Mouse (Mus musculus): ENCODE measurements around the gene Slc25a47. TPM values are rescaled to one million over a fixed set of nuclear protein-coding genes. Genes with fewer than 3 reads are reported as not detected.
A peak's percentile ranks its signal among the peaks of the same experiment; 100 is the strongest.

The Slc25a47 gene
- total RNA-seq (2014; rRNA removed), result 10.9 and 14.2 TPM in 2 replicates
- 11.9 and 12.3 TPM in 2 replicates for polyA plus RNA-seq (2015; fragmentation: Nextera tagmentation; extraction: Ambion mirVana)

GRCm38 (mm10) chr12:108835840-108836409 lies at the start of gene Slc25a47, which contains the start of gene Slc25a29:
TSS of gene Slc25a47 (plus strand) at chr12:108836046.
TSS of gene Slc25a29 (minus strand) at chr12:108835883.
- ATAC-seq (peak; percentile 99), DNase-seq (peak; percentile 98)
- no peak for TF ChIP-seq CTCF (IDR thresholded peaks at IDR 0.05; ENCODE audit: low read depth)
- H3K36me3 ChIP-seq (ENCODE audit: insufficient read depth), result peaks cover 1% of the 10 kb centered on the region; the same call in 1 of the 2 replicates
- peak within 1 kb of the TSS; percentile 76 for H3K9ac ChIP-seq
- H3K4me2 ChIP-seq (ENCODE audit: low read depth), result peak within 1 kb of the TSS; percentile 90
- H3K4me1 ChIP-seq (ENCODE audit: insufficient read depth), result peaks cover 27% of the 10 kb centered on the region
- peak within 1 kb of the TSS; percentile 87 for H3K4me3 ChIP-seq (ENCODE audit: low read depth, low read length)
- 2% methylated on average over 50 of the region's 53 CpGs for WGBS
- H3K9me3 ChIP-seq (ENCODE audit: low read length), result no peaks in the 10 kb centered on the region
- peak within 1 kb of the TSS; percentile 76 for H3K27ac ChIP-seq (ENCODE audit: low read depth, low read length)
- H3K27me3 ChIP-seq (ENCODE audit: insufficient read depth, low read length), result no peaks in the 10 kb centered on the region

DNA sequence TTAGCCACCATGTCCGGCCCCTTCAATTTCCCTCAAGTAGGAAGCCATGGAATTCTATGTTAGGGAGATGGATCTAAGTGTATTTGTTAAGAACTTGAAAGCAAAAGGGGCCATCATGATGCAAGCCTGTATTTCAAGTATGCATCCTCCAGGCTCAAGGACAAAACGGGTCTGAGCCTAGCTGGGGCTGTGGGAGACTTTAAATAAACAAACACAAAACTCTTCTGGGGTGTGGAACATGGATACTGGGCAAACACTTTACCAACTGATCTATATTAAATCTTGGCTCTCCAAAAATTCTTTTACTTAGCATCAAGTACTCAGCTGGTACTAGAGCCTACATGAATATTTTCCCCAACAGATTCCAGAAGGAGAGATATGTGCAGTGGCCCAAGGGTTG lies 48.5 kb upstream of the Slc25a47 start:
- H3K36me3 ChIP-seq (ENCODE audit: insufficient read depth), result no peaks in the 10 kb centered on the region
- TF ChIP-seq CTCF (IDR thresholded peaks at IDR 0.05; ENCODE audit: low read depth), result no peak
- WGBS, result 99% methylated on average over 2 of the region's 2 CpGs

DNA sequence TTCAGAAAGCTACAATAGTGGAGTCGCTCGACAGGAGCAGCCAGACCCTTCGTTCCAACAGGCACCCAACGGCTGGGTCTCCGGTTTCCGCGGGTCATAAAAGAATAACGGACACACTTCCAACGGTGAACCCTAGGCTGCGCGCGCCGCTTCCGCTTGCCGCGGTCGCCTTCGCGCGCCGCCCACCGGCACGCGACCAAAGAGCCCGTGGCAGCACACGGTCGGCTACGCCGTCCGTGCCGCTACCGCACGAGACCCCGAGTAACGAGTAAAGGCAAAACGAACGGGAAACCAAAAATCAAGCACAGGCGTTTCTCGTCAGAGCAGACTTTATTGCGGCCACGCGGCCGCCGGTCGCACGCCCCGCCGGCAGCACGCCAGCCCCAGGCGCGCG lies 43.7 kb upstream of the Slc25a47 start:
- peak overlapping the region; percentile 82 for H3K9ac ChIP-seq
- ATAC-seq (peak; percentile 50), DNase-seq (peak; percentile 90)
- H3K27ac ChIP-seq (ENCODE audit: low read depth, low read length), result peak overlapping the region; percentile 98
- TF ChIP-seq CTCF (IDR thresholded peaks at IDR 0.05; ENCODE audit: low read depth), result peak; percentile 43
- H3K4me2 ChIP-seq (ENCODE audit: low read depth), result peak overlapping the region; percentile 53
- peak overlapping the region; percentile 92 for H3K4me3 ChIP-seq (ENCODE audit: low read depth, low read length)
- peaks cover 12% of the 10 kb centered on the region; the same call in 1 of the 2 replicates for H3K4me1 ChIP-seq (ENCODE audit: insufficient read depth)
- no peaks in the 10 kb centered on the region for H3K9me3 ChIP-seq (ENCODE audit: low read length)
- 3% methylated on average over 52 of the region's 52 CpGs for WGBS
- H3K27me3 ChIP-seq (ENCODE audit: insufficient read depth, low read length), result no peaks in the 10 kb centered on the region
- no peaks in the 10 kb centered on the region for H3K36me3 ChIP-seq (ENCODE audit: insufficient read depth)

More for the DNA sequence above, 48.5 kb upstream of the Slc25a47 start:
- H3K4me3 ChIP-seq (ENCODE audit: low read depth, low read length), result no peak overlapping the region
- no peaks in the 10 kb centered on the region for H3K4me1 ChIP-seq (ENCODE audit: insufficient read depth)
- DNase-seq (no peak), ATAC-seq (no peak)
- H3K4me2 ChIP-seq (ENCODE audit: low read depth), result no peak overlapping the region
- no peak overlapping the region for H3K9ac ChIP-seq
- H3K27ac ChIP-seq (ENCODE audit: low read depth, low read length), result no peak overlapping the region
- H3K9me3 ChIP-seq (ENCODE audit: low read length), result no peaks in the 10 kb centered on the region
- H3K27me3 ChIP-seq (ENCODE audit: insufficient read depth, low read length), result no peaks in the 10 kb centered on the region

GRCm38 (mm10) chr12:108792546-108793452 lies 43.0 kb upstream of the Slc25a47 start, which contains the start of gene Yy1:
TSS of gene Yy1 (plus strand) at chr12:108792973.
- Histone ChIP-seq H3K4me1 (ENCODE audit: insufficient read depth) (peaks cover 12% of the 10 kb centered on the region; the same call in 1 of the 2 replicates), H3K27me3 (ENCODE audit: insufficient read depth, low read length) (no peaks in the 10 kb centered on the region), H3K4me3 (ENCODE audit: low read depth, low read length) (peak within 1 kb of the TSS; percentile 92), H3K36me3 (ENCODE audit: insufficient read depth) (no peaks in the 10 kb centered on the region), H3K4me2 (ENCODE audit: low read depth) (peak within 1 kb of the TSS; percentile 53), H3K9me3 (ENCODE audit: low read length) (no peaks in the 10 kb centered on the region), H3K9ac (peak within 1 kb of the TSS; percentile 91), H3K27ac (ENCODE audit: low read depth, low read length) (peak within 1 kb of the TSS; percentile 98)
- WGBS, result 5% methylated on average over 84 of the region's 127 CpGs
- TF ChIP-seq CTCF (IDR thresholded peaks at IDR 0.05; ENCODE audit: low read depth), result 0 out of 2 replicates have a peak, but pooled peaks have one; percentile 22
- DNase-seq (peak; percentile 100), ATAC-seq (peak; percentile 95)

DNA sequence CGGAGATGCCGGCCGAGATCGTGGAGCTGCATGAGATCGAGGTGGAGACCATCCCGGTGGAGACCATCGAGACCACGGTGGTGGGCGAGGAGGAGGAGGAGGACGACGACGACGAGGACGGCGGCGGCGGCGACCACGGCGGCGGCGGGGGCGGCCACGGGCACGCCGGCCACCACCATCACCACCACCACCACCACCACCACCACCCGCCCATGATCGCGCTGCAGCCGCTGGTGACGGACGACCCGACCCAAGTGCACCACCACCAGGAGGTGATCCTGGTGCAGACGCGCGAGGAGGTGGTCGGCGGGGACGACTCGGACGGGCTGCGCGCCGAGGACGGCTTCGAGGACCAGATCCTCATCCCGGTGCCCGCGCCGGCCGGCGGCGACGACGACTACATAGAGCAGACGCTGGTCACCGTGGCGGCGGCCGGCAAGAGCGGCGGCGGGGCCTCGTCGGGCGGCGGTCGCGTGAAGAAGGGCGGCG lies 42.3 kb upstream of the Slc25a47 start:
- H3K4me2 ChIP-seq (ENCODE audit: low read depth), result peak overlapping the region; percentile 45

DNA sequence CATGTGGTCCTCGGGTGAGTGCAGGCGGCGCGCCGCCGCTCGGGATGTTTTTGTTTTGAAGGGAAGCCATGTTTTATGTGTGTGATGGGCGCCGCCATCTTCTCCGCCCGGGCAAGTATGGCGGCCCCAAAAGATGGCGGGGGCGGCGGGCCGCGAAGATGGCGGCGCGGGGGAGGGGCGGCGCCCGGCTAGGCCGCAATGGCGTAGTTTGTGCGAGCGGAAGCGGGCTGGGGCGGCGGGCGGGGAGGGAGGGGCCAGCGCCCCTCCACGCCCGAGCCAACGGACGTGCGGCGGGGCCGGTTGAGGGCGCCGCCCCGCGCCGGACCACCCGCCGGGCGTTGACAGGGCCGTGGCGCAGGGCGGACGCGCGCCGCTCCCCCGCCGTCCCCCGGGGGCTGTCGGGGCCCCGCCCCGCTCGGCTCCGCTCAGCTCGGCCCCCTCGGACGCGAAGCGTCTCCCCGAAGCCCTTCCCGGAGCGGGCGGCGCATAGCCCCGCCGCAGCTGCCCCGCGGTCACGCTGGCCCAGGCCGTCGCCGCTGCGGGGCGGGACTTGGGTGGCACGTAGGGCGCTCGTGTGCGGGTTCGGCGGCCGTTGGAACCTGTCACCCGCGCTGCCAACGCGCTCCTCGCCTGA lies 41.7 kb upstream of the Slc25a47 start:
- ATAC-seq (peak; percentile 65), DNase-seq (peak; percentile 90)
- Histone ChIP-seq H3K9ac (peak overlapping the region; percentile 91), H3K27me3 (ENCODE audit: insufficient read depth, low read length) (no peaks in the 10 kb centered on the region), H3K27ac (ENCODE audit: low read depth, low read length) (peak overlapping the region; percentile 98), H3K4me3 (ENCODE audit: low read depth, low read length) (peak overlapping the region; percentile 92), H3K4me1 (ENCODE audit: insufficient read depth) (peaks cover 12% of the 10 kb centered on the region; the same call in 1 of the 2 replicates), H3K36me3 (ENCODE audit: insufficient read depth) (no peaks in the 10 kb centered on the region), H3K4me2 (ENCODE audit: low read depth) (peak overlapping the region; percentile 45), H3K9me3 (ENCODE audit: low read length) (no peaks in the 10 kb centered on the region)
- TF ChIP-seq CTCF (IDR thresholded peaks at IDR 0.05; ENCODE audit: low read depth), result no peak
- WGBS, result 1% methylated on average over 76 of the region's 94 CpGs

More for the DNA sequence above, 42.3 kb upstream of the Slc25a47 start:
- no peak for ATAC-seq
- H3K4me3 ChIP-seq (ENCODE audit: low read depth, low read length), result peak overlapping the region; percentile 92
- no peaks in the 10 kb centered on the region for H3K9me3 ChIP-seq (ENCODE audit: low read length)
- peaks cover 12% of the 10 kb centered on the region; the same call in 1 of the 2 replicates for H3K4me1 ChIP-seq (ENCODE audit: insufficient read depth)
- peak; percentile 19; the same call in 1 of the 2 replicates for TF ChIP-seq CTCF (IDR thresholded peaks at IDR 0.05; ENCODE audit: low read depth)
- H3K36me3 ChIP-seq (ENCODE audit: insufficient read depth), result no peaks in the 10 kb centered on the region
- H3K27ac ChIP-seq (ENCODE audit: low read depth, low read length), result peak overlapping the region; percentile 98
- H3K27me3 ChIP-seq (ENCODE audit: insufficient read depth, low read length), result no peaks in the 10 kb centered on the region
- 3% methylated on average over 69 of the region's 71 CpGs for WGBS
- peak; percentile 4 for DNase-seq
- peak overlapping the region; percentile 91 for H3K9ac ChIP-seq

Measured in forebrain, postnatal 0 days (tissue).